Mouse (Mus musculus): ENCODE data around the gene Npff. TPM values are rescaled to one million over a fixed set of nuclear protein-coding genes. Genes with fewer than 3 reads are reported as not detected.
A peak's percentile ranks its signal among the peaks of the same experiment; 100 is the strongest.

Gene Npff
- polyA plus RNA-seq, 1 experiment from 2014 or later = 1.3 TPM

DNA sequence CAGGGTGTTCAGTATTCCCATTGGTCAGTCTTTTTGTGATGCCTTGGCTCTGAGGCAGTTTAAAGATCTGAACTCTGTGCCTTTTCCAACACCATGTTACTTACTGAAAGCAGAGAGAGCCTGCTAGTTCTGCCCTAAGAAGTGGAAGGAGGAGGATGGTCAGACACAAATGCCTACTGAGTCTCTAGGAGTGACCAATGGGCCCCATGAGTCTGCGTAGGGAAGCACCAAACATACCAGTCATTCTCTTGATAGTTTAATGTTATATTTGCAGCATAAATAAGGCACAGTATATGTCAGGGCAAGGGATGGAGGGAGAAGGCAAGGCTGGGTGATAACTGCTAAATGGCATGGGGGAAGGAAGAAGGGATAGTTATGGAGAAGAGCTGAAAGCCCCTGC lies 3.7 kb upstream of the Npff start:
- ATAC-seq (ENCODE audit: low FRiP score, low TSS enrichment) = no peak
- H3K9ac ChIP-seq (replicated peaks; ENCODE audit: low read length) = no peak overlapping the region
- no peaks in the 10 kb centered on the region for H3K9me3 ChIP-seq (ENCODE audit: control insufficient read depth, low read length)
- no peaks in the 10 kb centered on the region for H3K4me1 ChIP-seq (ENCODE audit: control insufficient read depth, insufficient read depth, low read length)
- no peak overlapping the region for H3K4me3 ChIP-seq (replicated peaks; ENCODE audit: low read depth, low read length)
- H3K27me3 ChIP-seq (ENCODE audit: control insufficient read depth, insufficient read depth, low read length) = no peaks in the 10 kb centered on the region
- WGBS = 90% methylated on average over 1 of the region's 1 CpGs
- H3K36me3 ChIP-seq (ENCODE audit: control insufficient read depth, insufficient read depth, low read length) = peaks cover 61% of the 10 kb centered on the region
- no peak overlapping the region for H3K4me2 ChIP-seq (ENCODE audit: low read length)
- H3K27ac ChIP-seq (replicated peaks; ENCODE audit: low read depth, low read length) = no peak overlapping the region
- DNase-seq = no peak

GRCm38 (mm10) chr15:102527936-102528335 lies 3.2 kb upstream of the Npff start:
- WGBS = 73% methylated on average over 3 of the region's 3 CpGs
- Histone ChIP-seq H3K9ac (replicated peaks; ENCODE audit: low read length) (no peak overlapping the region), H3K4me3 (replicated peaks; ENCODE audit: low read depth, low read length) (no peak overlapping the region), H3K36me3 (ENCODE audit: control insufficient read depth, insufficient read depth, low read length) (peaks cover 57% of the 10 kb centered on the region), H3K27me3 (ENCODE audit: control insufficient read depth, insufficient read depth, low read length) (no peaks in the 10 kb centered on the region), H3K9me3 (ENCODE audit: control insufficient read depth, low read length) (no peaks in the 10 kb centered on the region), H3K27ac (replicated peaks; ENCODE audit: low read depth, low read length) (no peak overlapping the region), H3K4me2 (ENCODE audit: low read length) (no peak overlapping the region), H3K4me1 (ENCODE audit: control insufficient read depth, insufficient read depth, low read length) (no peaks in the 10 kb centered on the region)
- ATAC-seq (ENCODE audit: low FRiP score, low TSS enrichment) (no peak), DNase-seq (no peak)

DNA sequence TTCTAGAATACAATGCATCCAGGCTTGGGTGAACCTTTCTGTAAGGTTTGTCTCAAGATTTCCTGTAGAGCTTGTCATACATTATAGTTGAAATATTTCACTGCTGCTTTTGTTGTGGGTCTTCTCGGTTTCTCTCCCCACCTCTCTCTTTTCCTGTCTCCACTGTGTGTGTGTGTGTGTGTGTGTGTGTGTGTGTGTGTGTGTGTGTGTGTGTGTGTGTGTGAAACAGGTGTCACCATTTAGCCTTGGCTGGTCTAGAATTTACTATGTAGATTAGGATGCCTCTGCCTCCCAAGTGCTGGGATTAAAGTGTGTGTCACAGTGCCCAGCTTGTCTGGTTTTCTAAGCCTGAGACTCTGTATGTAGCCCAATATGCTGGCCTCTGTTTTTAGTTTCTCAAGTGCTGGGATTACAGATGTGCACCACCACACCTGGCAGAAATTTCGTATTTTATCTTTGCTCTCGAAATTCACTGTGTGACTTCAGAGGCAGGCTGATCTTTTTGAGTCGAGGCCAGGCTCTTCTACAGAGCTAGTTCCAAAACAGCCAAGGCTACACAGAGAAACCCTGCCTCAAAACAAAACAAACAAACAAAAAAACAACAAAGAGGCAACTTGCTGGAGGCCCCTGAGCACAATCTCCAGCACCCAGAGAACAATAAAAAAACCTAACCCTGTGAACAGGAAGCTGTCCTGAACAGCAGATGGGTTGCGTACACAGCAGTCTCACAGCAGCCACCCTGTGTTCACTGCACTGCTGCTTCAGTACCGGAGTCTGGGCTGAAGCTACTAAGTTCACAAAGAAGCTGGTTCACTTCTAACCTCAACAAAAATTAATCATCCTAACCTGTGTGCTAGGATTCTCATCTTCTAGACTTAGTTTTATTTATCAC lies 1.6 kb upstream of the Npff start:
- peaks cover 55% of the 10 kb centered on the region for H3K36me3 ChIP-seq (ENCODE audit: control insufficient read depth, insufficient read depth, low read length)
- H3K9ac ChIP-seq (replicated peaks; ENCODE audit: low read length) = no peak overlapping the region
- H3K27me3 ChIP-seq (ENCODE audit: control insufficient read depth, insufficient read depth, low read length) = no peaks in the 10 kb centered on the region
- DNase-seq (no peak), ATAC-seq (ENCODE audit: low FRiP score, low TSS enrichment) (no peak)
- no peak overlapping the region for H3K4me3 ChIP-seq (replicated peaks; ENCODE audit: low read depth, low read length)
- no peaks in the 10 kb centered on the region for H3K9me3 ChIP-seq (ENCODE audit: control insufficient read depth, low read length)
- H3K4me1 ChIP-seq (ENCODE audit: control insufficient read depth, insufficient read depth, low read length) = no peaks in the 10 kb centered on the region
- no peak overlapping the region for H3K4me2 ChIP-seq (ENCODE audit: low read length)
- WGBS = 90% methylated on average over 6 of the region's 6 CpGs
- no peak overlapping the region for H3K27ac ChIP-seq (replicated peaks; ENCODE audit: low read depth, low read length)

DNA sequence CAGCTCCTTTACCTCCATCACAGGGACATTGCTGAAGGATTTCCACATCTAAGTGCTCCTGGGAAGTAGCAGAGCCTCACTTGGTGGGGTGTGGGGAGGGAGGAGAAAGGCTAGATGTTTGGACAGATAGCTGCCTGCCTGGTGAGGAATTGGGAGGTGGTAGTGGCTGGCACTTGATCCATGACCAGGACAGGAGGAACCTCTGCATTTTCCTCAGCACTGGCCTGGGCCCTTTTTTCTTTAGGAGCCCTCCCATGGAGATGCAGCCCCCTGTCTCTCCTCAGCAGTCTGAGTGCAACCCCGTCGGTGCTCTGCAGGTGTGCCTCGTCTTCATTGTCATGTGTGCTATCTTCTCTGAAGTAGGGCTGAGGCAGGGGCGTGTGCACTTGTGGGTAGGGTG lies 3.3 kb downstream of the Npff start:
- H3K36me3 ChIP-seq (ENCODE audit: control insufficient read depth, insufficient read depth, low read length) = peaks cover 26% of the 10 kb centered on the region
- DNase-seq (no peak), ATAC-seq (ENCODE audit: low FRiP score, low TSS enrichment) (no peak)
- peaks cover 8% of the 10 kb centered on the region for H3K4me1 ChIP-seq (ENCODE audit: control insufficient read depth, insufficient read depth, low read length)
- H3K9me3 ChIP-seq (ENCODE audit: control insufficient read depth, low read length) = no peaks in the 10 kb centered on the region
- H3K27ac ChIP-seq (replicated peaks; ENCODE audit: low read depth, low read length) = no peak overlapping the region
- H3K4me2 ChIP-seq (ENCODE audit: low read length) = no peak overlapping the region
- H3K9ac ChIP-seq (replicated peaks; ENCODE audit: low read length) = no peak overlapping the region
- no peaks in the 10 kb centered on the region for H3K27me3 ChIP-seq (ENCODE audit: control insufficient read depth, insufficient read depth, low read length)
- no peak overlapping the region for H3K4me3 ChIP-seq (replicated peaks; ENCODE audit: low read depth, low read length)
- 81% methylated on average over 4 of the region's 4 CpGs for WGBS

DNA sequence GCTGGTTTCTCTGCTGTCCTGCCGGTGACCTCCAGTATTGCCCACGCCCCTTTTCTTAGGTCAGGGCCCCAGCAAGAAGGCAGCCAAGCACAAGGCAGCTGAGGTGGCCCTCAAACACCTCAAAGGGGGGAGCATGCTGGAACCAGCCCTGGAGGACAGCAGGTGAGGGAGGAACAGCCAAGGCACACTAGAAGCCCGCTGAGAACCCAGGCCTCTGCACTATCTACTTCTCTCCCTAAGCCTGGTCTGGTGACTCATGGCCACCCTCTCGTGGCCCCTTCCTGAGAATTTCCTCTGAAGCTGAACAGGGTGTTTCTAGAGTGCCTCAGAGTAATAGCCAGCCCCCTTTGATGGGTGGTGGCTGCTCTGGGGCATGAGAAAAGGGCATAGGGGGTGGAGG lies 4.3 kb downstream of the Npff start:
- H3K4me3 ChIP-seq (replicated peaks; ENCODE audit: low read depth, low read length) = no peak overlapping the region
- H3K9ac ChIP-seq (replicated peaks; ENCODE audit: low read length) = no peak overlapping the region
- H3K4me1 ChIP-seq (ENCODE audit: control insufficient read depth, insufficient read depth, low read length) = peaks cover 16% of the 10 kb centered on the region
- H3K27me3 ChIP-seq (ENCODE audit: control insufficient read depth, insufficient read depth, low read length) = no peaks in the 10 kb centered on the region
- DNase-seq = no peak
- H3K36me3 ChIP-seq (ENCODE audit: control insufficient read depth, insufficient read depth, low read length) = peaks cover 26% of the 10 kb centered on the region
- ATAC-seq (ENCODE audit: low FRiP score, low TSS enrichment) = no peak
- H3K4me2 ChIP-seq (ENCODE audit: low read length) = no peak overlapping the region
- no peaks in the 10 kb centered on the region for H3K9me3 ChIP-seq (ENCODE audit: control insufficient read depth, low read length)
- 87% methylated on average over 4 of the region's 4 CpGs for WGBS
- H3K27ac ChIP-seq (replicated peaks; ENCODE audit: low read depth, low read length) = no peak overlapping the region

DNA sequence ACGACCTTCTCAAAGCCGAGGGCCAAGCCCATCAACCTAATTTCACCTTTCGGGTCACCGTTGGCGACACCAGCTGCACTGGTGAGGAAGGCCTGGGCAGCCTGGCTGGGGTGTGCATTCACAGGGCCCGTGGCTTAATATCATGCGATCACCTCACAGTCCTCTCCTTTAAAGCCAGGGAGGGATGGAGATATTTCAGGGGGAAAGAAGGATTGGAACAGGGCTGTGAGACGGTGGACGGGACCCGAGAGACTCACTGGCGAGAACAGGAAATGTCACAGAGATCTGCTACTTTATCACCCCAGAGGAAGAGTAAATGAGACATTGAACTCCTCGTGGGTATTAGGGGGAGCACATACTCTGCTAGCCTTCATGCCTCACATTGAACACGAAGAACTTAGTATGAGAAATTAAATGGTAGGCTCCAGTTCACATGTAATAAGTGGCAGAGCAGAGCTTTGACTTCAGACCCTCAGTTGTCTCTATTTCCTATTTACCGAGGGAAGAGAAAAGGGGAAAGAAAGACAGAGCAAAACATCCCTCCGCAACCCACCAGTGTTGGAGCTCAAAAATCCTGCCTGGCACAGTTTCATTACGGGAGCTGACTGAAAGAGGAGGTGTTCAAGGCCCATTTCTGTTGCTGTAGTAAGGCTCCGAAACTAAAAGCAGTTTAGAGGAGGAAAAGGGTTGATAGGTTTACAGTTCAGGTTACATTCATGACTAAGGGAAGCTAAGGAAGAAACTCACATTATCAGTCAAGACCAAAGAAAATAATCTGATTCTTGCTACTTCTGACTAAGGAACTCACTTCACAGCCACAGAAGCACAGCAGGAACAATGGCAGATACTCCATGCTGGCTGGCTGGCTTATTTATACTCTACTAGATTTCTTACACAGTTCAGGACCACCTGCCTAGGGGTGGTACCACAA lies 5.3 kb downstream of the Npff start:
- Histone ChIP-seq H3K36me3 (ENCODE audit: control insufficient read depth, insufficient read depth, low read length) (peaks cover 25% of the 10 kb centered on the region), H3K4me1 (ENCODE audit: control insufficient read depth, insufficient read depth, low read length) (peaks cover 25% of the 10 kb centered on the region), H3K4me3 (replicated peaks; ENCODE audit: low read depth, low read length) (peak overlapping the region; percentile 69), H3K27me3 (ENCODE audit: control insufficient read depth, insufficient read depth, low read length) (no peaks in the 10 kb centered on the region), H3K9me3 (ENCODE audit: control insufficient read depth, low read length) (no peaks in the 10 kb centered on the region), H3K9ac (replicated peaks; ENCODE audit: low read length) (peak overlapping the region; percentile 86), H3K27ac (replicated peaks; ENCODE audit: low read depth, low read length) (peak overlapping the region; percentile 99), H3K4me2 (ENCODE audit: low read length) (peak overlapping the region; percentile 65)
- ATAC-seq (ENCODE audit: low FRiP score, low TSS enrichment) (no peak), DNase-seq (no peak)
- 71% methylated on average over 17 of the region's 17 CpGs for WGBS

DNA sequence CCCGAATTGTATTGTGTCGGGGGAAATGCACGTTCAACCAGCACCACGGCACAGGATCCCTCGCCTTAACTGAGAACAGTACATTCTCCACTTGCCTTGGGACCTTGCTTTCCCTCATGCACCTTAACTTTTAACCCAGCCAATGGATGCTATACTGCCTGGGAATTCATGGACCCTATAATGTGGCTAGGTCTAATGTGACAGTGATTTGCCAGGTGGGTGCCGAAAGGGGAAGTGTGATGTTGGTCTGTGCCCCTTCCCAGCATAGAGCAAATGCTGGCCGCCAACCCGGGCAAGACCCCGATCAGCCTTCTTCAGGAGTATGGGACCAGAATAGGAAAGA lies 5.9 kb downstream of the Npff start:
- peak overlapping the region; percentile 86 for H3K9ac ChIP-seq (replicated peaks; ENCODE audit: low read length)
- ATAC-seq (ENCODE audit: low FRiP score, low TSS enrichment) = no peak

DNA sequence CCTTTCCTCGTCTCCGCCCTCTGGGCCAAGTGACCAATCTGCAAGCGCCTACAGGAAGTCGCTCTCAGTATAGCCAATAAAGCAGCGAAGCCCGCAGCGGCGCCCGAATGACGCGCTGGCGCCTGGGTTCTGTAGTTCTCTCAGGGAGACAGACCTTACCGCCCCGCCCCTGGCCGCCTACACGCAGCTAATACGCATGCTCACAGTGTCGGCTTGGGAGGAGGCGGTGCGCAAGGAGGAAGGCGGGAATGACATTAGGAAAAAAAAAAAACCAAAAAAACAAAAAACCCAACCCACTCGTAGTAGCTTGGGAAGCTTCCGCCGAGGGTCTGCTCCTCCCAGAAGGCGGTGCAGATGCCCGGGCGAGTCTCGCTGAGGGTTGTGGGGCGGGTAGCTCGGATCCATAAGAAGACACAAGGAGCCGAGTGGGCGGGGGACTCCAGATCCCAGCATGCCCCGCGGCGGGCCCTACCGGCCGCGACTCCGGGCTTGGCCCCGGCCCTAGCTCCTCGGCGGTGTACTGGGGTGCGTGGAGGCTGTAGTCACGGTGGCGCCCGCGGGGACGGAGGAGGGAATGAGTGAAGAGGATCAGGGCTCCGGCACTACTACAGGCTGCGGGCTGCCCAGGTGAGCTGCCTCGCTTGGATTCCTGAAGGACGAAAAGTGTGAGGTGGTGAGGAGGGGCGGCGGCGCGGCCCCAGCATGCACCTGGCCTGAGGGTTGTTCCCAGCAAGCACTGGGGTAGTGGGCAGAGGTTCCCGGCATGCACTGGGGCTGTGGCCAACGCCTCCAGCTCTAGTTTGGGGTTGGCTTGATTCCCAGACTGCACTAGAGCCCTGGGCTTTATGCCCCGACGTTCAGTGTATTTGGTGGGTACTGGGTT lies 6.5 kb downstream of the Npff start, which contains the start of gene Tarbp2:
Gene Tarbp2 (plus strand): TSS at position 217 of the 883 bp plus-strand sequence.
- Histone ChIP-seq H3K4me3 (replicated peaks; ENCODE audit: low read depth, low read length) (peak within 1 kb of the TSS; percentile 69), H3K4me2 (ENCODE audit: low read length) (peak within 1 kb of the TSS; percentile 65), H3K4me1 (ENCODE audit: control insufficient read depth, insufficient read depth, low read length) (peaks cover 32% of the 10 kb centered on the region), H3K9me3 (ENCODE audit: control insufficient read depth, low read length) (no peaks in the 10 kb centered on the region), H3K27ac (replicated peaks; ENCODE audit: low read depth, low read length) (peak within 1 kb of the TSS; percentile 99), H3K36me3 (ENCODE audit: control insufficient read depth, insufficient read depth, low read length) (peaks cover 15% of the 10 kb centered on the region), H3K9ac (replicated peaks; ENCODE audit: low read length) (peak within 1 kb of the TSS; percentile 91), H3K27me3 (ENCODE audit: control insufficient read depth, insufficient read depth, low read length) (no peaks in the 10 kb centered on the region)
- DNase-seq (peak; percentile 100), ATAC-seq (ENCODE audit: low FRiP score, low TSS enrichment) (peak; percentile 91)
- under 1% methylated on average over 60 of the region's 60 CpGs for WGBS

More for the DNA sequence above, 5.9 kb downstream of the Npff start:
- H3K4me1 ChIP-seq (ENCODE audit: control insufficient read depth, insufficient read depth, low read length) = peaks cover 29% of the 10 kb centered on the region
- WGBS = 20% methylated on average over 9 of the region's 9 CpGs
- DNase-seq = no peak
- H3K27me3 ChIP-seq (ENCODE audit: control insufficient read depth, insufficient read depth, low read length) = no peaks in the 10 kb centered on the region
- peak overlapping the region; percentile 69 for H3K4me3 ChIP-seq (replicated peaks; ENCODE audit: low read depth, low read length)
- peak overlapping the region; percentile 65 for H3K4me2 ChIP-seq (ENCODE audit: low read length)
- peaks cover 19% of the 10 kb centered on the region for H3K36me3 ChIP-seq (ENCODE audit: control insufficient read depth, insufficient read depth, low read length)
- H3K27ac ChIP-seq (replicated peaks; ENCODE audit: low read depth, low read length) = peak overlapping the region; percentile 99
- no peaks in the 10 kb centered on the region for H3K9me3 ChIP-seq (ENCODE audit: control insufficient read depth, low read length)
